Mouse (Mus musculus) C2C12 (cell line): ENCODE measurements around the gene Arpc4.

Experiments used
- CEBPB ChIP-seq: IDR thresholded peaks from one replicate; pipeline ENCODE4 v1.6.1; 2011; ENCODE audit warnings: low read depth, mild to moderate bottlenecking, control low read depth, moderate library complexity
- CTCF ChIP-seq: IDR thresholded peaks from one replicate; pipeline ENCODE4 v1.5.1; 2011; ENCODE audit not compliant: control insufficient read depth, insufficient read depth, insufficient read length
- MYOD1 ChIP-seq: IDR thresholded peaks from one replicate; pipeline ENCODE4 v1.6.1; 2011; ENCODE audit warnings: low read depth; ENCODE audit not compliant: control insufficient read depth, insufficient read length
- USF1 ChIP-seq: IDR thresholded peaks from one replicate; pipeline ENCODE4 v1.6.1; 2011; ENCODE audit warnings: low read depth, mild to moderate bottlenecking, control low read depth, moderate library complexity

DNA sequence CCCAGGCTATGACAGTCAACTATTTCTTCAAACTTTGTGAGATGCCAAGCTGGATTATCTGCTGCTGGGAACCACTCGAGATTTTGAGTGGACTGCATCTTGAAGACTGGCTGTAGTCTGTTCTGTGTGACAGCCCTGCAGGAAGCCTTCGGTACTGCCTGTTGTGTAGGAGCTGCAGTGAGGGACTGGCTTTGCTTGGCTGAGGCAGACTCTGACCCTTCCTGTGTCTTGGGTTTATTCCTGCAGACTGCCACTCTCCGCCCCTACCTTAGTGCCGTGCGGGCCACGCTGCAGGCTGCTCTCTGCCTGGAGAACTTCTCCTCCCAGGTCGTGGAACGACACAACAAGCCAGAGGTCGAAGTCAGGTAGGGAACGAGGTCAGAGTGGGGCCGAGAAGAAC, 2.6 kb downstream of the Arpc4 start:
- TF ChIP-seq CEBPB = no peak
- TF ChIP-seq CTCF = no peak
- TF ChIP-seq MYOD1 = no peak
- TF ChIP-seq USF1 = no peak
